Mouse (Mus musculus): ENCODE data around the gene Gid4. TPM values are rescaled to one million over a fixed set of nuclear protein-coding genes. Genes with fewer than 3 reads are reported as not detected.

Gid4 gene
- polyA plus RNA-seq (2015; fragmentation: Nextera tagmentation; extraction: Ambion mirVana), result 24.1 and 25.2 TPM in 2 replicates

DNA sequence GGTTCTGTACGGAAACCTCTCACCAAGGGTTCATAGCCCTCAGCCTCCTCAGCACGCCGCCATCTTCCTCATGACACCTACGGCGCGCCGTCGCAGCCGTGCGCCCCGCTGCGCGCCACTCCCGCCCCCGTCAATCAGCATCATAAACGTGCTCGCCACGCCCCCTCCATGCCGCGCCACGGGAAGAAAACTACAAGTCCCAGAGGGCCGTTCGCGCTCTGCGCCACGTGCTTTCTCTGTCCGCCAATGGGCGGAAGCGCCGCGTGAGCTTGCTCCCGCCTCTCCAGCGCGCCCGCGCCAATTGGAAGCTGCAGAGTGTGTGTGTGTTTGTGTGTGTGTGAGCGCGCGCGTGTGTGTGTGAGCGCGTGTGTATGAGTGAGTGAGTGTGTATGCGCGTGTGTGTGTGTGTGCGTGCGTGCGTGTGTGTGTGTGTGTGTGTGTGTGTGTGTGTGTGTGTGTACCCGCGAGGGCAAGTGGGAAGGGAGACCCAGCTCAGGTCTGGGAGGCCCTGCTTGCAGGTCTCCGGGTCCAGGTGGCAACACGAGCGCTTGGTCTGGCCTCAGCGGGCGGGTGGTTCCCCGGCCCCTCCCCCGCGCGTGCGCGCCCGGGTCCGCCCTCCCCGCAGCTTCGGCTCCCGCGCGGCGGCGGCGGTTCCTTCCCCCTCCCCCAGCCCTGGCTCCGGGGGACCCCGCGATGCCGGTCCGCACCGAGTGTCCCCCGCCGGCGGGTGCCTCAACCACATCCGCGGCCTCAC, at the start of gene Gid4:
Gid4 (plus strand) TSS at position 183 of the 754 bp plus-strand sequence.
- Histone ChIP-seq H3K36me3 (no peaks in the 10 kb centered on the region), H3K4me1 (replicated peaks) (peaks cover 42% of the 10 kb centered on the region), H3K27me3 (no peaks in the 10 kb centered on the region), H3K4me3 (peak within 1 kb of the TSS; percentile 95), H3K9me3 (no peaks in the 10 kb centered on the region), H3K9ac (peak within 1 kb of the TSS; percentile 93), H3K4me2 (peak within 1 kb of the TSS; percentile 94), H3K27ac (replicated peaks) (peak within 1 kb of the TSS; percentile 91)
- WGBS, result under 1% methylated on average over 62 of the region's 81 CpGs
- peak; percentile 97 for ATAC-seq (ENCODE audit: low FRiP score, low read depth)

DNA sequence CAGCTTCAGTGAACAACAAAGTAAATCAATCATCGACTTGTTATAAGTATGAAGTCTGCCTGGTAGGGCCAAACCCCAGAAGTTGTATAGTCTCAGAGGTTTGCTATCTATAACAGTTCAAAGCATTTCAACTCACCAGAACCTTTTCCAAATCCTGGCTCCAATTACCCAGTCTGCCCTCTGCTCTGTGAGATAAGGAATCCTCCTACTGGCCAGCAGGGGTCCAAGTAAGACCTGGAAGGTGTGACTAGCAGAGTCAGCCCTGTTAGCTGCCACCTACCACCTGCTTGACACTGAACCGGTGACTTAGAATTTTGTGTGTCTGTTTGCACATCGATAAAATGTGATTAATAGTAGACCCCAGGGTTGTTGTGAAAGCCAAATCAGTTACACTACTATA, 49.7 kb upstream of the Gid4 start:
- Histone ChIP-seq H3K4me3 (no peak overlapping the region), H3K9me3 (no peaks in the 10 kb centered on the region), H3K27ac (replicated peaks) (no peak overlapping the region), H3K4me2 (no peak overlapping the region), H3K27me3 (no peaks in the 10 kb centered on the region), H3K9ac (no peak overlapping the region), H3K4me1 (replicated peaks) (0 out of 2 replicates have a peak, but pooled peaks cover 6% of the 10 kb centered on the region), H3K36me3 (no peaks in the 10 kb centered on the region)
- ATAC-seq (ENCODE audit: low FRiP score, low read depth), result no peak
- 76% methylated on average over 3 of the region's 3 CpGs for WGBS

DNA sequence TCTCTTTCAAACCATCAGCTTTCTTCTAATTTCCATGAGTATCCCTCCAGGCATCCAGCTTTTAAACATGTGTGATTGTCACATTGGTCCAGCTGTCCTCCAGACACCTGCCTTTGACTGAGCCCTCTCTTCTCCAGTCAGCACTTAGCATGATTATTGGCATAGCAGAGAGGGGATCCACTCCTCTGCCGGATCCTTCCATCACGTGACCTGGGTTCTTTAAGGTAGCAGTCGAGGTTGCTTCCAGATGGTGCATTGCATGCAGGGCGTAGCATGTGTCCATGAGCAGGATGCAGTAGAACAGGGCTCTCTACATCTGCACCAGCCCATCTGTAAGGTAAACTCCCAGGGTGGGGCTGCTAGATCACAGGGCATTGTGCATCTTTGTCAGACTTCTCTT, 48.0 kb upstream of the Gid4 start:
- no peak overlapping the region for H3K4me3 ChIP-seq
- ATAC-seq (ENCODE audit: low FRiP score, low read depth), result no peak

DNA sequence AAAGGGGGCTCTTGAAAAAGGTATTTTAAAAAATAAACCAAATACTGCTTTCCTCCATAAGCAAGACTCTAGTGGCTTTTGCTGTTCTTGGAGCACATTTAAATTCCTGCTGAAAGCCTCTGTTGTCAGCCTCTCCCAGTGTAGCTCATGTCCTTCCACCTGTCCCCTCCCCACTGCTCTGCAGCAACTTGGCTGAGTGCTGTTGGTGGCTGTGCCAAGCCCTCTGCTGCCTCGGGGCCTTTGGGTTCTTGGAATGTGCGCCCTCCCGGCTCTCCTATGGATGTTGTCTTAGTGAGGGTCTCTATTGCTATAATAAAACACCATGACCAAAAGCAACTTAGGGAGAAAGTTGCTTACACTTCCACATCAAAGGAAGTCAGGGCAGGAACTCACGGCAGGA, 47.5 kb upstream of the Gid4 start:
- no peaks in the 10 kb centered on the region for H3K9me3 ChIP-seq
- H3K27ac ChIP-seq (replicated peaks), result no peak overlapping the region
- H3K4me3 ChIP-seq, result no peak overlapping the region
- H3K9ac ChIP-seq, result no peak overlapping the region
- H3K4me2 ChIP-seq, result no peak overlapping the region
- H3K36me3 ChIP-seq, result no peaks in the 10 kb centered on the region
- no peaks in the 10 kb centered on the region for H3K27me3 ChIP-seq
- 63% methylated on average over 4 of the region's 4 CpGs for WGBS
- 0 out of 2 replicates have a peak, but pooled peaks cover 6% of the 10 kb centered on the region for H3K4me1 ChIP-seq (replicated peaks)
- no peak for ATAC-seq (ENCODE audit: low FRiP score, low read depth)

More for the DNA sequence above, 48.0 kb upstream of the Gid4 start:
- Histone ChIP-seq H3K9ac (no peak overlapping the region), H3K4me1 (replicated peaks) (0 out of 2 replicates have a peak, but pooled peaks cover 6% of the 10 kb centered on the region), H3K36me3 (no peaks in the 10 kb centered on the region), H3K9me3 (no peaks in the 10 kb centered on the region), H3K4me2 (no peak overlapping the region), H3K27ac (replicated peaks) (no peak overlapping the region), H3K27me3 (no peaks in the 10 kb centered on the region)
- 76% methylated on average over 4 of the region's 4 CpGs for WGBS

DNA sequence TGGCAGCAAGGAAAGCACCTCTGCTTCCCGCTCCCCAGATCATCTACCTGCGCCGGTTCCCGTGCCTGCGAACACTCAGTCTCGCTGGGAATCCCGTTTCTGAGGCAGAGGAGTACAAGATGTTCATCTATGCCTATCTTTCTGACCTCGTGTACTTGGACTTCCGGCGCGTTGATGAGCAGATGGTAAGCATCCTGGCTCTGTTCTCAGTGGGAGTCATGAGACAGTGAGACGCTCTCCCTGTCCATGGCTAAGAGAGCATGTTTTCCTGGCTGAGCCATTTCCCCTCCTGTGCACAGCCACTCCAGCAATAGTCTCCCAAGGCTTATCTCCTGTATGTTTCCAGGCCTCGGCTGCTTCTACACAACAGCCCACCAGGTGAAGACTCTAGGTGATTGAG, 46.5 kb upstream of the Gid4 start:
- ATAC-seq (ENCODE audit: low FRiP score, low read depth), result no peak
- 88% methylated on average over 13 of the region's 13 CpGs for WGBS
- H3K9ac ChIP-seq, result no peak overlapping the region
- no peaks in the 10 kb centered on the region for H3K9me3 ChIP-seq
- 0 out of 2 replicates have a peak, but pooled peaks cover 6% of the 10 kb centered on the region for H3K4me1 ChIP-seq (replicated peaks)
- no peak overlapping the region for H3K27ac ChIP-seq (replicated peaks)
- no peaks in the 10 kb centered on the region for H3K27me3 ChIP-seq
- no peak overlapping the region for H3K4me3 ChIP-seq
- no peak overlapping the region for H3K4me2 ChIP-seq
- H3K36me3 ChIP-seq, result no peaks in the 10 kb centered on the region

DNA sequence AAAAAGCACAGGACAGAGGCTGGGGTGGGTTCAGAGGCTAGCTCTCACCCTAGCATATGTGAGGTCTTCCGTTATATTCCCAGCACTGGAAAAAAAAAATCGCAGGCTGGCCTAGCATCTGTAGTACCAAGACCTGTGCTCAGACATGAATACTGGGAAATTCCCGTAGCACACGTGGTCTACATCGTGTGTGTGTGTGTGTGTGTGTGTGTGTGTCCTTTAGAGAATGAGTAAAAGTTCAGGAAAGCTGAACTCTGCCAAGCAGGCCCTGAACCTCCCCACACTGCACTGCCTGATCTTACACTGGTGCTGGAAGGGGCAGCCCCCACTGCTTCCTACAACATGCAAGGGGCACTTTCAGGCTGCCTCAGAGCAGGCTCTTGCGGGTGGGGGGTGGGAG, 42.5 kb upstream of the Gid4 start:
- Histone ChIP-seq H3K27me3 (no peaks in the 10 kb centered on the region), H3K4me3 (no peak overlapping the region), H3K36me3 (no peaks in the 10 kb centered on the region), H3K27ac (replicated peaks) (no peak overlapping the region), H3K9ac (no peak overlapping the region), H3K9me3 (no peaks in the 10 kb centered on the region), H3K4me1 (replicated peaks) (no peaks in the 10 kb centered on the region), H3K4me2 (no peak overlapping the region)
- 83% methylated on average over 6 of the region's 6 CpGs for WGBS
- ATAC-seq (ENCODE audit: low FRiP score, low read depth), result no peak

DNA sequence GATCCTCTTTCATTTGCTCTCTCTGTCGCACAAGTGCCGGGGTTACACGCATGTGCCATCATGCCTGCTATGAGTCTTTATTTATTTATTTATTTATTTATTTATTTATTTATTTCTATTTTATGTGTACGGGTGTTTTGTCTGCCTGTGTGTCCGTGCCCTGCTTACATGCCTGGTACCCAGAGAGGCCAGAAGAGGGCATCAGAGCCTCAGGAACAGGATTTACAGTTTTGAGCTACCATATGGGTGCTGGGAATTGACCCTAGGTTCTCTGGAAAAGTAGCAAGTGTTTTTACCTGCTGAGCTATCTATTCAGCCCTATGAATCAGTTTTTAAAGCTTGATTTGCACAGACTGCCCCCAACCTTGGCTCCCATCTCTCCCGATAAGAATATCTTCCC, 33.4 kb upstream of the Gid4 start:
- 89% methylated on average over 6 of the region's 6 CpGs for WGBS
- H3K9me3 ChIP-seq, result no peaks in the 10 kb centered on the region
- no peaks in the 10 kb centered on the region for H3K27me3 ChIP-seq
- H3K27ac ChIP-seq (replicated peaks), result peak overlapping the region; percentile 92; the same call in 1 of the 2 replicates
- H3K4me3 ChIP-seq, result no peak overlapping the region
- H3K9ac ChIP-seq, result no peak overlapping the region
- no peaks in the 10 kb centered on the region for H3K36me3 ChIP-seq
- no peak for ATAC-seq (ENCODE audit: low FRiP score, low read depth)
- H3K4me1 ChIP-seq (replicated peaks), result peaks cover 23% of the 10 kb centered on the region
- no peak overlapping the region for H3K4me2 ChIP-seq

DNA sequence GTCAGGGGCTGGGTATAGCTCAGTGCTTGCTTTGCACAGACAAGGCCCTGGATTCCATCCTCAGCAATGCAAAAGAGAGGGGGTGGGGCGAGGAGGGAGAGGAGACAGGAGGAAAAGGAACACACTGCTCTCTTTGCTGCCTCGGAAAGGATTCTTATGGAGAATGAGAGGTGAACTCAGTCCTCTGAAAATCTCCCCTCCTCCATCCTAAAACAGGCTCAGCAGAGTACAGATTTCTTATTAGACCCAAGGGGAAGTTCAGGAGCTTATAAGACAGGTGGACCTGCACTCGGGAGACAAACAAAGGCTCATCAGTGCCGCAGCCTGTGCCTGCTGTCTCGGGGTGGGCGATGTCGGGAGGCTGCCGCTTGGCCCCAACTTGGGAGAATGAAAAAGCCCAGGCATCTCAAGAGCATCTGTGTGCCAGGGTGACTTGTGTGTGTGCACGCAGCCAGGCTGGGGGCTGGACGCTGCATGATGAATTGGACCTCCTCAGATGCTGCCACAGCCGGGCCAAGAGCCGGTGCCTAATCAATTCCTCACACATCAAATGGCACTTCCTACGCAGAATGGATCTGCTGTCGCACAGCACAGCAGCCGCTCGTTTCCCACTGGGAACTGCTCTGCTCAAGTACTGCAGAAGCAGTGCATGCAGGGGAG, 32.1 kb upstream of the Gid4 start:
- peak overlapping the region; percentile 5 for H3K9ac ChIP-seq
- 1% methylated on average over 16 of the region's 16 CpGs for WGBS
- H3K27me3 ChIP-seq, result no peaks in the 10 kb centered on the region
- H3K9me3 ChIP-seq, result no peaks in the 10 kb centered on the region
- H3K27ac ChIP-seq (replicated peaks), result peak overlapping the region; percentile 92
- peaks cover 23% of the 10 kb centered on the region for H3K4me1 ChIP-seq (replicated peaks)
- ATAC-seq (ENCODE audit: low FRiP score, low read depth), result peak; percentile 89
- peak overlapping the region; percentile 49 for H3K4me2 ChIP-seq
- H3K4me3 ChIP-seq, result 0 out of 2 replicates have a peak overlapping the region, but pooled peaks have one; percentile 5
- no peaks in the 10 kb centered on the region for H3K36me3 ChIP-seq

DNA sequence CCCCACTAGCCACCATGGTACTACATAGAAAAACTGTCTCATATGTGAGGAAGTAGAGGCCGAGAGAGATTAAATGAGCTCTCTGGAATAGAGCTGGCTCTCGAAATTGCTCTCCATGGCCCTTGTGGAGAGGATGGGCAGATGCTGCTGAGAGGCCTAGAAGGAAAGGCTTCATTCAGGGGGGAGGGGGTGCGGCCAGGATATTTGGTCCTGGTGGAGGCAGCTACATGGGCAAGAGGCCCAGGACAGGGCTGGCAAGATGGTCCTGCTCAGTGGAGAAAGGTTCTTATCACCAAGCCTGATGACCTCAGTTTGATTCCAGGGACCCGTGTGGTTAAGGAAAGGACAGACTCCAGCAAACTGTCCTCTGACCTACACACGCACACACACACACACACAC, 31.0 kb upstream of the Gid4 start:
- H3K4me3 ChIP-seq, result no peak overlapping the region
- no peak overlapping the region for H3K4me2 ChIP-seq
- no peaks in the 10 kb centered on the region for H3K36me3 ChIP-seq
- H3K9me3 ChIP-seq, result no peaks in the 10 kb centered on the region
- peaks cover 23% of the 10 kb centered on the region for H3K4me1 ChIP-seq (replicated peaks)
- H3K27ac ChIP-seq (replicated peaks), result peak overlapping the region; percentile 92
- H3K27me3 ChIP-seq, result no peaks in the 10 kb centered on the region
- ATAC-seq (ENCODE audit: low FRiP score, low read depth), result no peak
- H3K9ac ChIP-seq, result no peak overlapping the region
- 67% methylated on average over 5 of the region's 5 CpGs for WGBS

DNA sequence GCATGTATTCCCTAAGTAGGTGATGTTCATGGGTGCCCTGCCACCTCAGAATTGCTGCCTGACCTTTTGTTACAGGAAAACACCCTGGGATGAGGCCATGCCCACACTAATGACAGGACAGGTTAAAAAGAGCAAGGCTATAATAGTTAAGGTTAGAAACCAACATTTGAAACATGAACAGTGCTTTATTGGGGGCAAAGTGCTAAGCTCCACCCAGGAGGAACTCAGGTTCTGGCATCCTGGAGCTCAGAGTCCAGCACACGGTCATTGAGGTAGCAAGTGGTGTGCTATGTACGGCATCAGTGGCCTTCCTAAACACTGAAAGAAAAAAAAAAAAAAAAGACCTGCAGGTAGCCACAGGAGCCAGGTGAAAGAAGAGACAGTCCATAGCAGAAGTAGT, 29.0 kb upstream of the Gid4 start:
- H3K4me2 ChIP-seq, result no peak overlapping the region
- H3K27me3 ChIP-seq, result no peaks in the 10 kb centered on the region
- H3K36me3 ChIP-seq, result no peaks in the 10 kb centered on the region
- H3K4me3 ChIP-seq, result no peak overlapping the region
- H3K9ac ChIP-seq, result no peak overlapping the region
- no peaks in the 10 kb centered on the region for H3K9me3 ChIP-seq
- 91% methylated on average over 2 of the region's 2 CpGs for WGBS
- ATAC-seq (ENCODE audit: low FRiP score, low read depth), result no peak
- peaks cover 23% of the 10 kb centered on the region for H3K4me1 ChIP-seq (replicated peaks)
- no peak overlapping the region for H3K27ac ChIP-seq (replicated peaks)

DNA sequence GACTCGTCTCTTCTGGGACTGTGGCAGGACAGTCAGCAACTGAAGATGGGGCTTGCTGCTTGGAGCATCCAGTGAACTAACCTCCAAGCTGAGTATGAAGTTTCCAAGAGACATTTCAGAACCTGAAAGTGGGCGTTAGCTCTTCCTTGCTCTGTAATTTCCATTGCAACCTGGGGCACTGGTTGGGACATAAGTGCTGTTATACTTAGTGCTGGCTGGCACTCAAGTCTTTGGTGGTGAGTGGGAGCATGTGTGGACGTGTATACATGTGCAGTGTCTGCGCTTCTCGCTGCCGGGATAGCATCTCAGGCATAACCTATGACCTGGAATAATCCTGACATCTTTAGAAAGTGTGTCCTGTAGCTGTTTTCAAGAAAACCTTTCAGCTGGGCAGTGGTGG, 25.6 kb upstream of the Gid4 start:
- no peaks in the 10 kb centered on the region for H3K9me3 ChIP-seq
- 91% methylated on average over 6 of the region's 6 CpGs for WGBS
- H3K4me2 ChIP-seq, result no peak overlapping the region
- H3K4me1 ChIP-seq (replicated peaks), result no peaks in the 10 kb centered on the region
- no peak overlapping the region for H3K27ac ChIP-seq (replicated peaks)
- H3K4me3 ChIP-seq, result no peak overlapping the region
- H3K36me3 ChIP-seq, result peaks cover 4% of the 10 kb centered on the region; the same call in 1 of the 2 replicates
- no peaks in the 10 kb centered on the region for H3K27me3 ChIP-seq
- ATAC-seq (ENCODE audit: low FRiP score, low read depth), result no peak
- no peak overlapping the region for H3K9ac ChIP-seq

DNA sequence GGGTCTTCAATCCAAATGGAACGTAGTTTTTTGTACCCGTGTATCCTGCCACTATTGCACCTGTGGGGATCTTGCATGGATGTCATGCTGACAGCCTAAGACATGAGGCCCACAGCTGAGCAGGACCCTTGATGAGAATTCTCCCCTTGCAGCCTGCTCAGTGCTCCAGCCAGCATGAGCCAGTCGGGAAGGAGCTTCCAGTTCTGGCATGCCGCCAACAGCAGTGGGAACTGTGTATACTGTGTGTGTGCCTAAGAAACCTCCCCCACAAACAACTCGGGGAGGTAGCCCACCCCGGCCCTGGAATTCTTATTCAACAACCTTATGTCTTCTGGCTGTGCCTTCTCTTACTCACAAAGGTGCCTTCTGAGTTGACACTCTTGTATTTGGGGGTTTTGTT, 20.4 kb upstream of the Gid4 start:
- H3K9ac ChIP-seq, result no peak overlapping the region
- no peak overlapping the region for H3K27ac ChIP-seq (replicated peaks)
- no peaks in the 10 kb centered on the region for H3K27me3 ChIP-seq
- no peaks in the 10 kb centered on the region for H3K9me3 ChIP-seq
- peaks cover 14% of the 10 kb centered on the region for H3K36me3 ChIP-seq
- WGBS, result 48% methylated on average over 6 of the region's 6 CpGs
- H3K4me2 ChIP-seq, result no peak overlapping the region
- H3K4me1 ChIP-seq (replicated peaks), result no peaks in the 10 kb centered on the region
- ATAC-seq (ENCODE audit: low FRiP score, low read depth), result no peak
- H3K4me3 ChIP-seq, result no peak overlapping the region
